Mouse (Mus musculus) ovary, adult 2 months (tissue): ENCODE data around the gene Ccnf. TPM values are rescaled to one million over a fixed set of nuclear protein-coding genes. Genes with fewer than 3 reads are reported as not detected.

Experiments used
- polyA plus RNA-seq: library from polyadenylated mRNA; depleted of rRNA; stranded (reverse); fragments of >200 nt; gene quantifications from 2 replicates; pipeline ENCODE4 v1.2.3, GENCODE M21; 2012; rRNA removed

Gene Ccnf
- 9.7 and 17.0 TPM in 2 replicates for polyA plus RNA-seq

DNA sequence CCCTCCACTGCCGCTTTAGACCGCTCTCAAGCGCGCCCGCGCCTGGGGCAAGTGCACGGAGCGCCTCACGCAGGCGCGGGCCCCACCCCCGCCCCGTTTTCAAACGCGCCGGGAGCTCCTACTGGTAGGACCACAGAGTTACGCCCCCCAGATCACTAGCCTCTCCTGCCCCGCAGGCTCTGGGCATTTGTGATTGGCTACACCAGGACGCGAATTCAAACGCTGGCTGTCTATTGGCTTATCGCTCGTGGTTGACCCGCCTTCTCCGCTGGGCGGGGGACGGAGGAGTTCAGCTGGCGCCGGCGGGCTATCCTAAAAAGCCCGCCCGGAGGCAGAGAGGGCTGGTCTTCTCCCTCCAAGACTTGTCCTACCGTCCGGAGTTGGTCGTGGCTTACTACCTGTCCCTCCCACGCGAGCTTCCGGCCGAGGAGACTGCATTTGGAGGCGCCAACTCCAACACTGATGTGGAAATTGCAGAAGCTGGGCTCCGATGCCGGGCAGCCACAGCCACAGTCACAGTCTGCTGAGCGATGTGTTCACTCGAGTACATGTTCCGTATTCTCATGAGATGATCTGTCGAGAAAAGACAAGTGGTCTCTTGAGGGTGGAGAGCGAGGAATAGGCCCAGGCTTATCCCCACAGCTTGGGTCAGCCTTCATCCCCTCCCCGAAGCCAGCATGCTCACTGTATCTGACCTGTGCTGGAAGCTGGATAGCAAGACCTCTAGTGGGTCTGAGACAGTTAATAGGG lies at the start of gene Ccnf:
Gene Ccnf (minus strand): TSS at position 165 of the 750 bp plus-strand sequence.

DNA sequence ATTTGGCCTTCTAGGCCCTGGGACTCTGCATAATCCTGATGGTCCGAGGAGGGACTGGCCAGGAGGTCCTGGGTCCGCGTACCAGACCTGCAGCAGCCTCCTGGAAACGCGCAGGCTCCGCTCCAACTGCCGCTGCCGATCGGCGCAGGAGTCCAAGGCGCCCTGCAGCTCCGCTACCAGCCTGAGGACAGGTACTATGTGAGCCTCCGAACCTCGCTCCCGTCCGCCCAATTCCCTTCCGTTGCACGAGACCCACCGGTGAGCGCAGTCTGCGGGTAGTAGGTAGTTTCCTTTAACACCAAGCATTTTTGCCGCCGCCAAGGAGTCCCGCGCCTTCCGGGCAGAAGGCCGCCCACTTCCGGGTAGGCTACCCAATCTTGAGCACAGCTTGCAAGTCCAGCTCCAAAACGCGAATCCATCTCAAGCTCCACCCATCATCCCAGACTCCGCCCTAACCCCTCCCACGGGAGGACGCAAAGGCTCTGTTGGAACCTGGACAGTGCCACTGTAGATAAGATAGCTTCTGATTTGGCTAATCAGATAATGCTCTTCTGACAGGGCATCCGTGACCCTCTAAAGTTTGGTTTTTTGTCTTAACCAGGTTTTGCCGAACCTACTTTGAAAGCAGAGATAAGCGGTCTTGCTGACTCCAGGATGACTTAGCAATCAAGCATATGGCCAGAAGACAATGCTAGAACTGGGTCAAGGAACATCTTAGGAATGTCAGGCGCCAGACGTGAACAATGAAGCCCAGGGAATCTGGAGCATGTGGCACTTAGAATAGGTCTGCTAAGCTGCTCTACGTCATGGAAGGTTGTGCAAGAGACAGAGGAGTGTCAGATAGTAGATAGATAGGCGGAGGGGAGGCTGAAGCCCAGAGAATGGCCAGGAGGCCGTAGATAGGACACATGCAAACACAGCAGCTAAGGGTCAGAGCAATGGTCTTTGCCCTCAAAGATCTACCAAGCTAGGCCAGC lies 30.6 kb downstream of the Ccnf start, which contains the start of gene Tedc2:
Gene Tedc2 (minus strand): TSS at position 417 of the 977 bp plus-strand sequence.

DNA sequence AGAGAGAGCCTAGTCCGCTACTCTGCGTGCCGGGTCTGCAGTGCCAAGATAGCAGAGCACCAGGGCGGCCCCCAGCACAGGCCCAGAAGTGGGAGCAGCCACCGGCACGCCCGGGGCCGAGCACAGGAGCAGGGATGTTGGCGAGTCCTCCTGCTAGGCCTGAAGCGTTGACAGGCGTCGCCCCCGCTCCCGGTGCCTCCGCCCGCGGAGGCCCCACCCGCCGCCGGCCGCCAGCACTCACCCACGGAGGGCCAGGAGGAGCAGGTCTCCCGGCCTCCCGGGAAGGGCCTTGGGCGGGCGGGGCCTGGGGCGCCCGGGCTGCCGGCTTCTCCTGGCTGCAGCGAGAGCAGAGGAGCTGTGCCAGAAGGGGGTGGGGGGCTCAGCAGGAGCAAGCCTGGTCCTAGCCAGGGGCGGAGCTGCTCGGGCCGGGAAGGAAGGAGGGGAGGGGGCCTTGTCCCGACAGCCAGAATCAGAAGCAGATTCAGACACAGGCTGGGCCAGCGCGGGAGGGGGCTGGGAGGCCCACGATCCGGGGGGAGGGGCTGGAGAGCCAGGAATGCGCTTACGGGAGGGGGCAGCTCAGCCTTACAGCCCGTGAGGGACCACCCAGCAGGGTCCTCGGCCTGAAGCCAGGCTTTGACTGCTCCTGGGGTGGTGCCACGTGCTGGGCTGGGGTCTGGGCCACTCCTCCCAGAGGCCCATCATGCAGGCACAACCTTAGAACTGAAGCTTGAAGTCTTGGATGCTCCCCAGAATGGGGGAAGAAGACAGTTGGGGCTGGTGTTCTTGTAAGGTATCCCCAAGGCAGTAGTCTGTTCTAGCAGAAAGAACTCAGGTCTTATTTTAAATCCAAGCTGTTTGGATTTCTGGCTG lies 42.0 kb downstream of the Ccnf start, which contains the start of gene Ntn3:
Gene Ntn3 (minus strand): TSS at position 489 of the 873 bp plus-strand sequence.

DNA sequence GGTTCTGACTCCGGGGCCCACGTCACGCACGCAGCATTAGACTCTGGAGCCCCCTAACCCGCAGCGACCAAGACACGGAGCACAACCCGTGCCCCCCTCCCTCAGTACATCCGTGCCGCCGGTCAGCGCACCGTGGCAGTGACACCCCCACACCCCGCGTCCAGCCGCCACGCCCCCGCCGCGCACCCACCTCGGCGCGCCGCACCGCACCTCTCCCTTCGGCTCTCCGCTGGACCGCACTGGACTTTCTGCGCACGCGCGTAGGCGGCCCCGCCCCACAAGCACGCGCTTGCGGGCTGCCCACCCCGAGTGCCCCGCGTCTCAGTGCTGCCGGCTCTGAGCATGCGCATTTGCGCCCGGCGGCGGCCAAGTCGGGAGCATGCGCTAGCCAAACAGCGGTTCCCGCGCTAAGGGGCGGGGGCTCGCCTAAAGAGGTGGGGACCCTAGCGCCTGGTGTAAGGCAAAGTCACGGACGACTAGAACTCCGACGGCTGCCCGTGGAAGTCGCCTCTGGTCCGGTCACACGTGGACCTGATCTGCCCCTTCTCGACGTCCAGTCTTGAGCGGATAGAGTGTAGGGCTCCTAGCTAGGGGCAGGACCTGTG lies 45.9 kb downstream of the Ccnf start, which contains the start of gene Tbc1d24:
Gene Tbc1d24 (minus strand): TSS at position 279 of the 605 bp plus-strand sequence.

Other genes with a start within 250 kb of the Ccnf start
- 0.39 and 0.77 TPM in 2 replicates for gene Prss27, start 213.3 kb downstream of the Ccnf start, polyA plus RNA-seq
- gene Kctd5, start 178.0 kb downstream of the Ccnf start, polyA plus RNA-seq, result 51.8 and 52.0 TPM in 2 replicates
- 21.1 and 22.9 TPM in 2 replicates for gene Pdpk1, start 100.6 kb downstream of the Ccnf start, polyA plus RNA-seq
- gene Amdhd2, start 87.7 kb downstream of the Ccnf start, polyA plus RNA-seq, result 80.4 and 91.4 TPM in 2 replicates
- 1,050 and 1,217 TPM in 2 replicates for gene Atp6v0c, start 81.8 kb downstream of the Ccnf start, polyA plus RNA-seq
- 41.6 and 41.7 TPM in 2 replicates for gene Tbc1d24, start 45.9 kb downstream of the Ccnf start, polyA plus RNA-seq
- gene Ntn3, start 42.0 kb downstream of the Ccnf start, polyA plus RNA-seq, result 10.8 and 13.0 TPM in 2 replicates
- 22.5 and 22.7 TPM in 2 replicates for gene Tedc2, start 30.6 kb downstream of the Ccnf start, polyA plus RNA-seq
- not detected in 2 replicates for gene Abca17, start 99.6 kb upstream of the Ccnf start, polyA plus RNA-seq
- 31.5 and 35.2 TPM in 2 replicates for gene Abca3, start 100.5 kb upstream of the Ccnf start, polyA plus RNA-seq
- gene Rnps1, start 163.1 kb upstream of the Ccnf start, polyA plus RNA-seq, result 153 and 155 TPM in 2 replicates
- gene Eci1, start 175.2 kb upstream of the Ccnf start, polyA plus RNA-seq, result 124 and 139 TPM in 2 replicates
- gene Dnase1l2, start 191.6 kb upstream of the Ccnf start, polyA plus RNA-seq, result 7.9 and 13.4 TPM in 2 replicates
- gene E4f1, start 218.8 kb upstream of the Ccnf start, polyA plus RNA-seq, result 146 and 150 TPM in 2 replicates
- gene Pgp, start 218.9 kb upstream of the Ccnf start, polyA plus RNA-seq, result 123 and 142 TPM in 2 replicates
- 0.92 and 1.0 TPM in 2 replicates for gene Bricd5, start 222.4 kb upstream of the Ccnf start, polyA plus RNA-seq
- 40.6 and 58.0 TPM in 2 replicates for gene Mlst8, start 227.6 kb upstream of the Ccnf start, polyA plus RNA-seq
- 49.0 and 53.5 TPM in 2 replicates for gene Caskin1, start 237.1 kb upstream of the Ccnf start, polyA plus RNA-seq